Mouse (Mus musculus) midbrain, embryonic 15.5 days (tissue): ENCODE measurements at regions not wholly inside any gene's neighbourhood (a gene's known extent, or its start where the extent isn't known, plus 50 kb on each side); places are given as distances from the start of the nearest gene placed in this dataset.

Source experiments
- ATAC-seq: fragments of 200-750 bp; cut with Nextera tagmentation; replicated peaks from 2 replicates; pipeline ENCODE4 v1.8.0; 2017; ENCODE audit warnings: moderate TSS enrichment
- H3K27ac ChIP-seq: fragments of 300-500 bp; sonication (generic); 2 replicates; pipeline ENCODE4 v1.5.1; 2015; ENCODE audit warnings: mild to moderate bottlenecking, inconsistent platforms
- H3K27me3 ChIP-seq: fragments of 300-500 bp; sonication (generic); replicated peaks from 2 replicates; pipeline ENCODE4 v1.6.1; 2015; ENCODE audit warnings: inconsistent platforms
- H3K36me3 ChIP-seq: fragments of 300-500 bp; sonication (generic); replicated peaks from 2 replicates; pipeline ENCODE4 v1.6.1; 2015; ENCODE audit warnings: inconsistent platforms
- H3K4me1 ChIP-seq: fragments of 300-500 bp; sonication (generic); 2 replicates; pipeline ENCODE4 v1.6.1; 2015; ENCODE audit warnings: inconsistent platforms
- H3K4me2 ChIP-seq: fragments of 300-500 bp; sonication (generic); 2 replicates; pipeline ENCODE4 v1.6.1; 2015; ENCODE audit warnings: inconsistent platforms, mild to moderate bottlenecking, moderate library complexity
- H3K4me3 ChIP-seq: fragments of 300-500 bp; sonication (generic); 2 replicates; pipeline ENCODE4 v1.5.1; 2015; ENCODE audit warnings: mild to moderate bottlenecking, inconsistent platforms
- H3K9ac ChIP-seq: fragments of 300-500 bp; sonication (generic); 2 replicates; pipeline ENCODE4 v1.6.1; 2015; ENCODE audit warnings: mild to moderate bottlenecking, inconsistent platforms
- H3K9me3 ChIP-seq: fragments of 300-500 bp; sonication (generic); 2 replicates; pipeline ENCODE4 v1.6.1; 2016; ENCODE audit warnings: inconsistent platforms
- WGBS: fragments of 180-500 bp; shearing (Covaris S2); methylation state at CpG from one replicate; pipeline ENCODE4 v1.1.7; 2015; ENCODE audit warnings: mixed read lengths; 5-methylcytosine and 5-hydroxymethylcytosine counted together

- no peaks in the 10 kb centered on the region for H3K36me3 ChIP-seq
- no peak overlapping the region for H3K9ac ChIP-seq
- H3K9me3 ChIP-seq, result no peaks in the 10 kb centered on the region
- H3K4me3 ChIP-seq, result no peak overlapping the region
- no peaks in the 10 kb centered on the region for H3K27me3 ChIP-seq
- WGBS, result 63% methylated on average over 7 of the region's 7 CpGs
- H3K4me2 ChIP-seq, result no peak overlapping the region
- H3K27ac ChIP-seq, result no peak overlapping the region
- ATAC-seq, result peak; percentile 56; the same call in 1 of the 2 replicates
- 0 out of 2 replicates have a peak, but pooled peaks cover 3% of the 10 kb centered on the region for H3K4me1 ChIP-seq
Observed at GRCm38 (mm10) chr7:51339841-51340540, 170.8 kb upstream of the Ano5 start.

- Histone ChIP-seq H3K9ac (no peak overlapping the region), H3K4me3 (no peak overlapping the region), H3K9me3 (no peaks in the 10 kb centered on the region), H3K4me1 (no peaks in the 10 kb centered on the region), H3K27me3 (no peaks in the 10 kb centered on the region), H3K36me3 (no peaks in the 10 kb centered on the region), H3K4me2 (no peak overlapping the region), H3K27ac (no peak overlapping the region)
- WGBS, result 86% methylated on average over 3 of the region's 3 CpGs
- no peak for ATAC-seq
Observed at GRCm38 (mm10) chr7:51347521-51347920, 163.3 kb upstream of the Ano5 start.

GRCm38 (mm10) chr7:51360134-51360533, 150.7 kb upstream of the Ano5 start:
- Histone ChIP-seq H3K4me2 (no peak overlapping the region), H3K9me3 (no peaks in the 10 kb centered on the region), H3K36me3 (no peaks in the 10 kb centered on the region), H3K4me3 (no peak overlapping the region), H3K9ac (no peak overlapping the region), H3K27me3 (no peaks in the 10 kb centered on the region), H3K27ac (no peak overlapping the region), H3K4me1 (no peaks in the 10 kb centered on the region)
- no peak for ATAC-seq
- WGBS, result 89% methylated on average over 3 of the region's 3 CpGs

GRCm38 (mm10) chr7:51377584-51377983, 133.2 kb upstream of the Ano5 start:
- WGBS, result 70% methylated on average over 1 of the region's 1 CpGs
- Histone ChIP-seq H3K36me3 (no peaks in the 10 kb centered on the region), H3K4me2 (no peak overlapping the region), H3K9me3 (no peaks in the 10 kb centered on the region), H3K27ac (no peak overlapping the region), H3K27me3 (no peaks in the 10 kb centered on the region), H3K4me3 (no peak overlapping the region), H3K4me1 (no peaks in the 10 kb centered on the region), H3K9ac (no peak overlapping the region)
- no peak for ATAC-seq
